Mouse (Mus musculus): ENCODE results near the gene Foxe1. TPM values are rescaled to one million over a fixed set of nuclear protein-coding genes. Genes with fewer than 3 reads are reported as not detected.

Gene Foxe1
- polyA plus RNA-seq (2012; ENCODE audit: low replicate concordance) = 0.05 TPM in 1 of 2 replicates, not detected in the other

GRCm38 (mm10) chr4:46343596-46344260 lies at the start of gene Foxe1:
Gene Foxe1, plus strand, starts transcription at chr4:46343609.

GRCm38 (mm10) chr4:46389013-46389611 lies 45.7 kb downstream of the Foxe1 start, which contains the start of gene Trmo:
Gene Trmo, minus strand, starts transcription at chr4:46389437.

Other genes starting within 250 kb of the Foxe1 start
- 5.9 and 10.1 TPM in 2 replicates for gene Ncbp1, start 205.0 kb upstream of the Foxe1 start, polyA plus RNA-seq (2012; ENCODE audit: low replicate concordance)
- 17.9 and 20.1 TPM in 2 replicates for gene Tstd2, start 204.9 kb upstream of the Foxe1 start, polyA plus RNA-seq (2012; ENCODE audit: low replicate concordance)
- gene Xpa, start 147.3 kb upstream of the Foxe1 start, polyA plus RNA-seq (2012; ENCODE audit: low replicate concordance) = 37.8 and 62.5 TPM in 2 replicates
- 1.8 and 5.7 TPM in 2 replicates for gene Trmo, start 45.8 kb downstream of the Foxe1 start, polyA plus RNA-seq (2012; ENCODE audit: low replicate concordance)
- 0.38 and 14.6 TPM in 2 replicates for gene Hemgn, start 69.9 kb downstream of the Foxe1 start, polyA plus RNA-seq (2012; ENCODE audit: low replicate concordance)
- 243 and 479 TPM in 2 replicates for gene Anp32b, start 107.3 kb downstream of the Foxe1 start, polyA plus RNA-seq (2012; ENCODE audit: low replicate concordance)
- 27.5 and 28.7 TPM in 2 replicates for gene Nans, start 145.6 kb downstream of the Foxe1 start, polyA plus RNA-seq (2012; ENCODE audit: low replicate concordance)
- gene Trim14, start 192.5 kb downstream of the Foxe1 start, polyA plus RNA-seq (2012; ENCODE audit: low replicate concordance) = 36.9 and 66.7 TPM in 2 replicates